16 mouse cellular contexts compared by ENCODE assay signal in the genomic region with DNA sequence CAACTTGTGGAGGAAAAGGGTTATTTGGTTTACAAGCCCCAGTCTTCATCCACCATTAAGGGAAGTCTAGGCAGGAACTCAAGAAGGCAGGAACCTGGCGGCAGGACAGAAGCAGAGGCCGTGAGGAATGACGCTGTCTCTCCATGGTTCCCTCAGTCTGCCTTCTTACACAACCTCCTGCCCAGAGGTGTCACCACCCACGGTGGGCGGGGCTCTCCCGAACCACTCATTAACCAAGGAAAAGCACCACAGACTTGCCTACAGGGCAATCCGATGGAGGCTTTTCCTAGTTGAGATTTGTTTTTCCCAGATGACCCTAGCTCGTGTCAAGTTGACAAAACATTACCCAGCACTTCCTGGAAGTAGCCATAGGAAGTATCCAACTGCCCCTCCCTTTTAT. TPM values are rescaled to one million over a fixed set of nuclear protein-coding genes. Genes with fewer than 3 reads are reported as not detected.
A peak's percentile ranks its signal among the peaks of the same experiment; 100 is the strongest.
DNase-seq lines count a peak whose midpoint lies in the region; ATAC-seq and TF ChIP-seq lines count a peak whose summit lies in the region.
"Had no signal": no experiment of that assay in that cellular context is flagged by ENCODE, and none has a peak within 500 bp of the region (broad histone marks: within the 10 kb centered on the region; RNA-seq: fewer than 3 reads in every experiment).

No protein-coding gene starts in this region.

- H3K4me1 ChIP-seq in liver, embryonic 14.5 days (replicated peaks; ENCODE audit: control insufficient read depth in 2 of 2, insufficient read depth in 2 of 2, low read length in 1 of 2), result no peaks in the 10 kb centered on the region
- H3K4me1 ChIP-seq: liver, embryonic 13.5 days; midbrain, embryonic 15.5 days had no signal

- H3K4me2 ChIP-seq in liver, embryonic 14.5 days (ENCODE audit: low read depth), result no peak overlapping the region
- H3K4me2 ChIP-seq: forebrain, embryonic 12.5 days; hindbrain, embryonic 12.5 days; liver, embryonic 13.5 days; midbrain, embryonic 15.5 days had no signal

- 41% methylated on average over 8 of the region's 8 CpGs for WGBS in liver, embryonic 14.5 days (ENCODE audit: insufficient replicate concordance)

- H3K27ac ChIP-seq in liver, embryonic 14.5 days, result no peak overlapping the region
- H3K27ac ChIP-seq: forebrain, embryonic 12.5 days; hindbrain, embryonic 12.5 days; liver, embryonic 13.5 days; midbrain, embryonic 15.5 days had no signal

- TF ChIP-seq EP300 in liver, embryonic 14.5 days (IDR thresholded peaks at IDR 0.05; ENCODE audit: low read depth), result no peak

- H3K36me3 ChIP-seq in liver, embryonic 14.5 days (replicated peaks; ENCODE audit: control insufficient read depth, insufficient read depth, low read depth), result no peaks in the 10 kb centered on the region
- H3K36me3 ChIP-seq: forebrain, embryonic 12.5 days; hindbrain, embryonic 12.5 days; liver, embryonic 13.5 days; midbrain, embryonic 15.5 days had no signal

- H3K9me3 ChIP-seq in liver, embryonic 14.5 days (ENCODE audit: control insufficient read depth, low read length), result no peaks in the 10 kb centered on the region
- H3K9me3 ChIP-seq: forebrain, embryonic 12.5 days; hindbrain, embryonic 12.5 days; liver, embryonic 13.5 days; midbrain, embryonic 15.5 days had no signal

- H3K27me3 ChIP-seq in liver, embryonic 14.5 days (ENCODE audit: control insufficient read depth, insufficient read depth, low read length), result no peaks in the 10 kb centered on the region
- H3K27me3 ChIP-seq: hindbrain, embryonic 12.5 days; midbrain, embryonic 15.5 days had no signal

- H3K9ac ChIP-seq in liver, embryonic 14.5 days (replicated peaks), result no peak overlapping the region
- H3K9ac ChIP-seq: forebrain, embryonic 12.5 days; hindbrain, embryonic 12.5 days; liver, embryonic 13.5 days; midbrain, embryonic 15.5 days had no signal

- H3K4me3 ChIP-seq in liver, embryonic 14.5 days (ENCODE audit: insufficient read depth in 1 of 2, low read depth in 2 of 2, low read length in 2 of 2), result no peak overlapping the region
- H3K4me3 ChIP-seq: forebrain, embryonic 12.5 days; hindbrain, embryonic 12.5 days; liver, embryonic 13.5 days; megakaryocyte, embryonic 14.5 days; midbrain, embryonic 15.5 days had no signal

- ATAC-seq in liver, embryonic 14.5 days (ENCODE audit: insufficient read depth), result no peak; the same call in 1 of the 2 replicates
- ATAC-seq: midbrain, embryonic 15.5 days had no signal

- TF ChIP-seq CTCF in liver, embryonic 14.5 days (IDR thresholded peaks at IDR 0.05; ENCODE audit: low read depth), result no peak

- DNase-seq in 3T3-L1 (ENCODE audit: low read depth, low spot score) (peak; percentile 6), NIH3T3 (ENCODE audit: low read depth) (peak; percentile 18)
- peak; percentile 43 to 65 for DNase-seq in kidney, adult 8-10 months
- peak in 2 of 3 experiments; percentile 9 to 13 for DNase-seq in liver, embryonic 14.5 days (ENCODE audit: low read depth in 3 of 3, low spot score in 3 of 3)
- DNase-seq in B cell, adult 2 months, result no peak
- no peak for DNase-seq in urinary bladder, adult 18-20 months (ENCODE audit: low spot score in 2 of 2)
- no peak for DNase-seq in cerebellum, postnatal 36 days
- DNase-seq: cerebellum, adult 8-10 months; gastrocnemius, postnatal 25 days; heart, postnatal 10 days; liver, embryonic 13.5 days; lung, postnatal 10 days had no signal

RNA-seq across cellular contexts. Expression of a gene that starts 49.7 kb away (rescaled TPM):
- 0.86 and 0.90 TPM in 2 replicates for polyA plus RNA-seq in liver, embryonic 14.5 days (2012; rRNA removed)
- 0.10 and 0.13 TPM in 2 replicates for polyA plus RNA-seq in liver, embryonic 14.5 days (2014; fragmentation: Nextera tagmentation; extraction: Ambion mirVana)

Comparison
In these comparisons a context has a peak if more than half of its experiments do, and no peak if none do; other contexts are left out.
1. DNase-seq: peak in 3T3-L1 (single experiment), NIH3T3 (single experiment), kidney, adult 8-10 months (2 of 2) and liver, embryonic 14.5 days (2 of 3); none in B cell, adult 2 months (0 of 2), urinary bladder, adult 18-20 months (0 of 2) and cerebellum, postnatal 36 days (0 of 2).